Comparison of ENCODE assay signal across 8 mouse cellular contexts in the genomic region with DNA sequence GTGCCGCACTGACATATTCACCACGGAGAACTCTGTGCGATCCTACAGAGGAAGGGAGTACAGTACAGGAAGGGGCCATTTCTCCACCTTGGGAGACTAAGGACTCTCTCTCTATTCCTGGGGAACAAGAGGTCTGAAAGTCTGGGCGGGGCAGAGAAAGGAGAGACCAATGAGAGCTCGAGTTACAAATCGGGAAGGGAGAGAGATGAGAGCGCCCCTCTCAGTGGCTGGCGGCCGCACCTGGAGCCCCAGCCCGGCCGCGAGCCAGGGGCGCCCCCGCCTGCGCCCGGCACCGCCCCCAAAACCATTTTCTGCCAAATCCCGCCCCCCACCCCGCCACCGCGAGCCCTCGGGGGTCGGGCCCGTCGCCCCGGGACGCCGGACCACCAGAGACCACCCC. TPM values are rescaled to one million over a fixed set of nuclear protein-coding genes. Genes with fewer than 3 reads are reported as not detected.
DNase-seq lines count a peak whose midpoint lies in the region; ATAC-seq and TF ChIP-seq lines count a peak whose summit lies in the region.

No protein-coding gene starts in this region.

- H3K9ac ChIP-seq in embryonic facial prominence, embryonic 15.5 days = peak overlapping the region; percentile 93
- H3K9ac ChIP-seq in limb, embryonic 13.5 days = peak overlapping the region; percentile 99
- H3K9ac ChIP-seq in midbrain, embryonic 16.5 days (ENCODE audit: low read depth, low read length) = peak overlapping the region; percentile 98

- WGBS in embryonic facial prominence, embryonic 15.5 days = under 1% methylated on average over 17 of the region's 28 CpGs
- WGBS in limb, embryonic 13.5 days = 2% methylated on average over 27 of the region's 28 CpGs
- 1% methylated on average over 28 of the region's 28 CpGs for WGBS in midbrain, embryonic 16.5 days

- TF ChIP-seq POLR2A in bone marrow macrophage, adult 2 months (IDR thresholded peaks at IDR 0.05; ENCODE audit: borderline replicate concordance, low read depth, low read length) = no peak

- peak overlapping the region; percentile 33; the same call in 1 of the 2 replicates for H3K27ac ChIP-seq in bone marrow macrophage, adult 2 months (ENCODE audit: insufficient read depth, low read depth, low read length)
- peak overlapping the region; percentile 95 for H3K27ac ChIP-seq in embryonic facial prominence, embryonic 15.5 days (replicated peaks)
- peak overlapping the region; percentile 98 for H3K27ac ChIP-seq in limb, embryonic 13.5 days
- H3K27ac ChIP-seq in midbrain, embryonic 16.5 days (ENCODE audit: low read length) = peak overlapping the region; percentile 98

- no peak for TF ChIP-seq CTCF in C2C12 (IDR thresholded peaks at IDR 0.05; ENCODE audit: control insufficient read depth, insufficient read depth, insufficient read length)
- TF ChIP-seq CTCF in bone marrow macrophage, adult 2 months (IDR thresholded peaks at IDR 0.05; ENCODE audit: low read depth, low read length) = no peak

- H3K4me1 ChIP-seq in bone marrow macrophage, adult 2 months (ENCODE audit: control insufficient read depth, insufficient read depth, low read length) = peaks cover 5% of the 10 kb centered on the region
- peaks cover 21% of the 10 kb centered on the region for H3K4me1 ChIP-seq in embryonic facial prominence, embryonic 15.5 days
- peaks cover 20% of the 10 kb centered on the region for H3K4me1 ChIP-seq in limb, embryonic 13.5 days
- H3K4me1 ChIP-seq in midbrain, embryonic 16.5 days (ENCODE audit: control insufficient read depth, insufficient read depth, low read length) = peaks cover 25% of the 10 kb centered on the region

- H3K9me3 ChIP-seq in embryonic facial prominence, embryonic 15.5 days (replicated peaks) = no peaks in the 10 kb centered on the region
- H3K9me3 ChIP-seq in limb, embryonic 13.5 days = no peaks in the 10 kb centered on the region
- H3K9me3 ChIP-seq in midbrain, embryonic 16.5 days (replicated peaks; ENCODE audit: control insufficient read depth, low read length, poor library complexity, severe bottlenecking) = no peaks in the 10 kb centered on the region

- no peaks in the 10 kb centered on the region for H3K27me3 ChIP-seq in C2C12 (ENCODE audit: control insufficient read depth, insufficient read depth, insufficient read length)
- H3K27me3 ChIP-seq in embryonic facial prominence, embryonic 15.5 days = no peaks in the 10 kb centered on the region
- no peaks in the 10 kb centered on the region for H3K27me3 ChIP-seq in limb, embryonic 13.5 days
- H3K27me3 ChIP-seq in midbrain, embryonic 16.5 days (ENCODE audit: control insufficient read depth, insufficient read depth, low read depth, low read length) = no peaks in the 10 kb centered on the region

- peak overlapping the region; percentile 94 for H3K4me3 ChIP-seq in C2C12 (ENCODE audit: insufficient read depth, poor library complexity, severe bottlenecking)
- peak overlapping the region; percentile 88 for H3K4me3 ChIP-seq in bone marrow macrophage, adult 2 months (ENCODE audit: insufficient read depth, low read length)
- H3K4me3 ChIP-seq in embryonic facial prominence, embryonic 15.5 days (replicated peaks) = peak overlapping the region; percentile 88
- peak overlapping the region; percentile 98 for H3K4me3 ChIP-seq in limb, embryonic 13.5 days
- H3K4me3 ChIP-seq in midbrain, embryonic 16.5 days (ENCODE audit: low read depth, low read length) = peak overlapping the region; percentile 96

- peak; percentile 86 for ATAC-seq in embryonic facial prominence, embryonic 15.5 days (ENCODE audit: insufficient number of reproducible peaks, low FRiP score, low TSS enrichment, low read depth)
- ATAC-seq in limb, embryonic 13.5 days (ENCODE audit: low FRiP score, low read depth) = peak; percentile 85
- ATAC-seq in midbrain, embryonic 16.5 days = peak; percentile 80

- H3K79me2 ChIP-seq in C2C12 (ENCODE audit: control insufficient read depth, insufficient read depth) = peaks cover 53% of the 10 kb centered on the region

- H3K79me3 ChIP-seq in C2C12 (ENCODE audit: low read depth) = peaks cover 39% of the 10 kb centered on the region

- H3K36me3 ChIP-seq in C2C12 (ENCODE audit: control insufficient read depth, insufficient read depth) = peaks cover 27% of the 10 kb centered on the region
- H3K36me3 ChIP-seq in embryonic facial prominence, embryonic 15.5 days = peaks cover 37% of the 10 kb centered on the region
- peaks cover 42% of the 10 kb centered on the region for H3K36me3 ChIP-seq in limb, embryonic 13.5 days
- H3K36me3 ChIP-seq in midbrain, embryonic 16.5 days (ENCODE audit: control insufficient read depth, insufficient read depth, low read length) = peaks cover 8% of the 10 kb centered on the region; the same call in 1 of the 2 replicates

- peak; percentile 92 to 93 for DNase-seq in heart, adult 9 months (ENCODE audit: low spot score in 2 of 2)
- peak; percentile 96 for DNase-seq in kidney, adult 9 months
- peak; percentile 86 for DNase-seq in spleen, postnatal 36 days (ENCODE audit: low spot score in 2 of 2)

- peak overlapping the region; percentile 64 for H3K4me2 ChIP-seq in embryonic facial prominence, embryonic 15.5 days (replicated peaks)
- H3K4me2 ChIP-seq in limb, embryonic 13.5 days (replicated peaks) = peak overlapping the region; percentile 76
- peak overlapping the region; percentile 82 for H3K4me2 ChIP-seq in midbrain, embryonic 16.5 days (ENCODE audit: low read length)

- H3ac ChIP-seq in C2C12 (ENCODE audit: control insufficient read depth, insufficient read length, low read depth) = peak overlapping the region; percentile 79

TF ChIP-seq in C2C12, 6 proteins besides CTCF, POLR2A, EP300 and RAD21:
- TF ChIP-seq FOSL1 (IDR thresholded peaks at IDR 0.05; ENCODE audit: insufficient read depth, low read length, poor library complexity, severe bottlenecking) (no peak), MYOG (IDR thresholded peaks at IDR 0.05; ENCODE audit: control insufficient read depth, extremely low read depth, insufficient read length) (no peak), USF1 (IDR thresholded peaks at IDR 0.05; ENCODE audit: low read depth) (no peak), MYOD1 (IDR thresholded peaks at IDR 0.05; ENCODE audit: control insufficient read depth, insufficient read length, low read depth) (no peak), CEBPB (IDR thresholded peaks at IDR 0.05; ENCODE audit: low read depth) (no peak), MAX (IDR thresholded peaks at IDR 0.05) (no peak)

RNA-seq across cellular contexts. Expression of a gene that starts 1.0 kb away (rescaled TPM):
- polyA plus RNA-seq in C2C12 (2012; fragmentation: generic; extraction: Trizol) = 11.1 TPM
- 34.6 and 34.8 TPM in 2 replicates for polyA plus RNA-seq in bone marrow macrophage, adult 2 months (2012; ENCODE audit: insufficient read depth, insufficient read length, missing spikeins)
- polyA plus RNA-seq in embryonic facial prominence, embryonic 15.5 days (2015; fragmentation: Nextera tagmentation; extraction: Ambion mirVana) = 78.3 and 79.8 TPM in 2 replicates
- 109 TPM in 2 replicates for polyA plus RNA-seq in limb, embryonic 13.5 days (2015; fragmentation: Nextera tagmentation; extraction: Ambion mirVana)
- polyA plus RNA-seq in midbrain, embryonic 16.5 days (2015; fragmentation: Nextera tagmentation; extraction: Ambion mirVana) = 264 and 288 TPM in 2 replicates

RNA-seq across cellular contexts. Expression of a gene that starts 46.2 kb away (rescaled TPM):
- 325 TPM for polyA plus RNA-seq in C2C12 (2012; fragmentation: generic; extraction: Trizol)
- 59.3 and 68.7 TPM in 2 replicates for polyA plus RNA-seq in bone marrow macrophage, adult 2 months (2012; ENCODE audit: insufficient read depth, insufficient read length, missing spikeins)
- 557 and 581 TPM in 2 replicates for polyA plus RNA-seq in embryonic facial prominence, embryonic 15.5 days (2015; fragmentation: Nextera tagmentation; extraction: Ambion mirVana)
- polyA plus RNA-seq in limb, embryonic 13.5 days (2015; fragmentation: Nextera tagmentation; extraction: Ambion mirVana) = 756 and 813 TPM in 2 replicates
- polyA plus RNA-seq in midbrain, embryonic 16.5 days (2015; fragmentation: Nextera tagmentation; extraction: Ambion mirVana) = 304 and 377 TPM in 2 replicates

Comparison
In these comparisons a context has a peak if more than half of its experiments do, and no peak if none do; other contexts are left out.
1. Peak in every context shown above with its lines: DNase-seq, ATAC-seq, H3K4me3 ChIP-seq and H3K27ac ChIP-seq.
2. H3K27ac ChIP-seq: peak in every context shown above with its lines; median percentile 98 in limb, embryonic 13.5 days; 98 in midbrain, embryonic 16.5 days; 95 in embryonic facial prominence, embryonic 15.5 days; 33 in bone marrow macrophage, adult 2 months.